In the genomic region with DNA sequence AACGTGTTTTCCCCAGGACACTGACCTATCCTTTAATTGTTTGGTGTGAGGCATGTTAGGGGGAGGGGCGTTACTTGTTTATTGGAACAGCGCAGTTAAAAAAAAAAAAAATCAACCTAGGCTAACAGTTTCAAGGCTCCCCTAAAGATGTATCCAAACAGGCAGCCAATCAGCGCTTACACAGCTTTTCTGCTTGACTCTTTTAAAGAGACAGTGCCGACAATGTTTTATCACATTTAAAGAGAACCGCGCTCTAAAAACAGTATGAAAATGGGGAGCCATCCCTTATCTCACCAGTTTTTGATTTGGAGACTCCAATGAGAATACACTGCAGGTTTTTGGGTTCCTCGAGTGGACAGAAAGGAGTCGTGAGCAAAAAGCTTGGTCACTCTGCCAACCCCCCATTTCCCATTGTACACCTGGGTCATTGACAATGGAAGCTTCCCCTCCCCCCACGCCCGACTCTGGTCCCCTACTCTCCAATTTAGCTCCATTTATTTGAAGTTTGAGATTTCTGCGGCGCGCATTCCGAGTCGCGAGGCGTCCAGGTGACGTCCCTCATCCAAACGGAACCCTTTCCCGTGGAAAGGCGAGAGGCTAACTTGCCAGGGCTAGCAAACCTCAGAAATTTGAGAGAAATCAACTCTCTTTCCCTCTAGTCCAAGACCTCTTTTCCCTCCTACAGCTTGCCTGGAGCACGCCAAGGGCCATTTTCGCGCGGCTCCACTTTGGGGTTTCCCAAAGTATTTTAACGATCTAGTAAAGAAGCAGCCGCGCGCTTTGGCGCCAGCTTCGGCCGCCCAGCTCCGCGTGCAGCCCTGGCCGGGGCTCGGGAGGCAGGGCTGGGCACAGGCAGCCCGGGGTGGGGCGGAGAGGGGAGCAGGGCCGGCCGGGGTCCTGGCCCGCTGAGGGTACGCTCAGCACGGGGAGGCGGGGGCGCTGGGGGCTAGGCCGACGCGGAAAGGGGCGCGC, we compare ENCODE assay signal across 8 mouse cellular contexts. TPM values are rescaled to one million over a fixed set of nuclear protein-coding genes. Genes with fewer than 3 reads are reported as not detected.
DNase-seq lines count a peak whose midpoint lies in the region; ATAC-seq and TF ChIP-seq lines count a peak whose summit lies in the region.

TSS of gene Ssbp3 (plus strand) at position 501 of the 972 bp plus-strand sequence.

- DNase-seq in ZHBTc4 (ENCODE audit: low read depth, low spot score): peak; percentile 78
- DNase-seq in cerebellum, postnatal 25 days: peak; percentile 82 to 87
- peak; percentile 55 to 58 for DNase-seq in gastrocnemius, adult 8-10 months (ENCODE audit: low spot score in 2 of 2)
- DNase-seq in hindbrain, postnatal 0 days (ENCODE audit: low spot score): peak; percentile 96
- DNase-seq in left cerebral cortex, adult 8-10 months (ENCODE audit: low spot score in 2 of 2): peak in 1 of 2 experiments; percentile 73
- DNase-seq in right cerebral cortex, adult 2 months (ENCODE audit: low spot score in 2 of 2): peak; percentile 60 to 72
- DNase-seq in urinary bladder, postnatal 25 days (ENCODE audit: low spot score): peak; percentile 53

- WGBS in hindbrain, postnatal 0 days: under 1% methylated on average over 43 of the region's 51 CpGs

- no peak for TF ChIP-seq CTCF in hindbrain, postnatal 0 days (IDR thresholded peaks at IDR 0.05; ENCODE audit: low read depth)

- H3K36me3 ChIP-seq in hindbrain, postnatal 0 days (ENCODE audit: insufficient read depth, low read length): 0 out of 2 replicates have a peak, but pooled peaks cover under 1% of the 10 kb centered on the region

- H3K27me3 ChIP-seq in hindbrain, postnatal 0 days (ENCODE audit: insufficient read depth, low read length): no peaks in the 10 kb centered on the region

- peak; percentile 64 for ATAC-seq in hindbrain, postnatal 0 days
- peak; percentile 50 for ATAC-seq in megakaryocyte, adult 5-6 weeks (ENCODE audit: poor library complexity, severe bottlenecking)

- H3K9me3 ChIP-seq in hindbrain, postnatal 0 days (ENCODE audit: low read length): no peaks in the 10 kb centered on the region

- H3K4me1 ChIP-seq in hindbrain, postnatal 0 days (ENCODE audit: insufficient read depth, low read length): peaks cover 34% of the 10 kb centered on the region

- peak within 1 kb of the TSS; percentile 81 for H3K4me2 ChIP-seq in hindbrain, postnatal 0 days (ENCODE audit: low read depth, low read length)

- H3K27ac ChIP-seq in hindbrain, postnatal 0 days: peak within 1 kb of the TSS; percentile 91

- H3K4me3 ChIP-seq in hindbrain, postnatal 0 days (ENCODE audit: low read length): peak within 1 kb of the TSS; percentile 96

- peak within 1 kb of the TSS; percentile 92 for H3K9ac ChIP-seq in hindbrain, postnatal 0 days (replicated peaks; ENCODE audit: low read length)

RNA-seq across cellular contexts. Expression of gene Ssbp3, which starts in this region (rescaled TPM):
- total RNA-seq in gastrocnemius, adult 8-10 months (2022): 10 to 100 TPM; 24.0 to 27.1 (median 25.8) TPM
- 155 and 156 TPM in 2 replicates for total RNA-seq in hindbrain, postnatal 0 days (2014; rRNA removed)
- polyA plus RNA-seq in hindbrain, postnatal 0 days (2015; fragmentation: Nextera tagmentation; extraction: Ambion mirVana): 102 and 108 TPM in 2 replicates
- 100 to 1,000 TPM; 171 to 199 (median 187) TPM for total RNA-seq in left cerebral cortex, adult 8-10 months (2022)
- 26.2 and 27.6 TPM in 2 replicates for total RNA-seq in megakaryocyte, adult 5-6 weeks (2015)
- 21.6 and 23.9 TPM in 2 replicates for total RNA-seq in megakaryocyte, adult 5-6 weeks (2017)
